Mouse (Mus musculus) adrenal gland, postnatal 4 days (tissue): ENCODE results near the gene Sptbn1. TPM values are rescaled to one million over a fixed set of nuclear protein-coding genes. Genes with fewer than 3 reads are reported as not detected.

ENCODE experiments used
- DNase-seq, 2 experiments: peaks; one replicate each; pipeline ENCODE4 v3.0.0; 2021 to 2022; ENCODE audit warnings: low spot score in 2 of 2, mixed read lengths in 2 of 2
- total RNA-seq, 2 experiments: library from RNA; stranded (reverse); gene quantifications; 2 replicates each; pipeline ENCODE4 v1.2.3; 2021

The Sptbn1 gene
- total RNA-seq, 2 experiments from 2014 or later, result 275 to 318 TPM

- DNase-seq, result no peak
Observed at GRCm38 (mm10) chr11:30134058-30134457, 133.9 kb downstream of the Sptbn1 start.

GRCm38 (mm10) chr11:30132581-30132980 is 135.4 kb downstream of the Sptbn1 start:
- no peak for DNase-seq

GRCm38 (mm10) chr11:30131640-30132039 is 136.3 kb downstream of the Sptbn1 start:
- no peak for DNase-seq

- no peak for DNase-seq
Observed at GRCm38 (mm10) chr11:30129339-30129738, 138.6 kb downstream of the Sptbn1 start.

- DNase-seq, result no peak
Observed at GRCm38 (mm10) chr11:30126840-30127239, 141.1 kb downstream of the Sptbn1 start.

GRCm38 (mm10) chr11:30118038-30118437 is 149.9 kb downstream of the Sptbn1 start:
- DNase-seq, result no peak

- no peak for DNase-seq
Observed at GRCm38 (mm10) chr11:30113631-30114030, 154.3 kb downstream of the Sptbn1 start.

- DNase-seq, result no peak
Observed at GRCm38 (mm10) chr11:30110634-30111033, 157.3 kb downstream of the Sptbn1 start.

- no peak for DNase-seq
Observed at GRCm38 (mm10) chr11:30104177-30104576, 163.8 kb downstream of the Sptbn1 start.

GRCm38 (mm10) chr11:30102594-30102993 is 165.4 kb downstream of the Sptbn1 start:
- DNase-seq, result no peak

GRCm38 (mm10) chr11:30101796-30102195 is 166.2 kb downstream of the Sptbn1 start:
- DNase-seq, result no peak

- DNase-seq, result no peak
Observed at GRCm38 (mm10) chr11:30101162-30101561, 166.8 kb downstream of the Sptbn1 start.

- no peak for DNase-seq
Observed at GRCm38 (mm10) chr11:30099916-30100315, 168.1 kb downstream of the Sptbn1 start.

- no peak for DNase-seq
Observed at GRCm38 (mm10) chr11:30095212-30095773, 172.7 kb downstream of the Sptbn1 start.

- DNase-seq, result no peak
Observed at GRCm38 (mm10) chr11:30091892-30092291, 176.1 kb downstream of the Sptbn1 start.

GRCm38 (mm10) chr11:30085114-30085513 is 182.9 kb downstream of the Sptbn1 start:
- DNase-seq, result no peak

- no peak for DNase-seq
Observed at GRCm38 (mm10) chr11:30057299-30057698, 210.7 kb downstream of the Sptbn1 start.

Other genes starting within 250 kb of the Sptbn1 start
- 1 to 10 TPM; 5.6 to 5.8 TPM for gene Eml6, start 242.1 kb downstream of the Sptbn1 start, total RNA-seq
- under 1 TPM in 1 of 2 experiments, not detected in 1; 0.34 TPM for gene 4930505A04Rik, start 203.7 kb upstream of the Sptbn1 start, total RNA-seq